Mouse (Mus musculus) liver, embryonic 16.5 days (tissue): Measurements from ENCODE around the gene Traf7. TPM values are rescaled to one million over a fixed set of nuclear protein-coding genes. Genes with fewer than 3 reads are reported as not detected.

Experiments
- ATAC-seq: fragments of 200-750 bp; cut with Nextera tagmentation; 2 replicates; pipeline ENCODE4 v1.8.0; 2017; ENCODE audit warnings: low read depth, mild to moderate bottlenecking, moderate number of reproducible peaks, moderate library complexity
- H3K27ac ChIP-seq: fragments of 300-500 bp; sonication (generic); 2 replicates; pipeline ENCODE4 v1.5.1; 2014; ENCODE audit warnings: mild to moderate bottlenecking, low read length
- H3K27me3 ChIP-seq: fragments of 300-500 bp; sonication (generic); 2 replicates; pipeline ENCODE4 v1.6.1; 2014; ENCODE audit warnings: low read depth, low read length, mixed read lengths; ENCODE audit not compliant: control insufficient read depth, insufficient read depth
- H3K36me3 ChIP-seq: fragments of 300-500 bp; sonication (generic); 2 replicates; pipeline ENCODE4 v1.6.1; 2014; ENCODE audit warnings: mild to moderate bottlenecking; ENCODE audit not compliant: control insufficient read depth, insufficient read depth
- H3K4me1 ChIP-seq: fragments of 300-500 bp; sonication (generic); 2 replicates; pipeline ENCODE4 v1.6.1; 2014; ENCODE audit warnings: low read depth, low read length, mixed read lengths; ENCODE audit not compliant: control insufficient read depth
- H3K4me2 ChIP-seq: fragments of 300-500 bp; sonication (generic); 2 replicates; pipeline ENCODE4 v1.6.1; 2014; ENCODE audit warnings: low read depth, low read length, mixed read lengths
- H3K4me3 ChIP-seq: fragments of 300-500 bp; sonication (generic); 2 replicates; pipeline ENCODE4 v1.5.1; 2014; ENCODE audit warnings: low read depth, mild to moderate bottlenecking, low read length
- H3K9ac ChIP-seq: fragments of 300-500 bp; sonication (generic); 2 replicates; pipeline ENCODE4 v1.6.1; 2014; ENCODE audit warnings: low read depth, low read length
- H3K9me3 ChIP-seq: fragments of 300-500 bp; sonication (generic); replicated peaks from 2 replicates; pipeline ENCODE4 v1.6.1; 2016; ENCODE audit warnings: low read length; ENCODE audit not compliant: control insufficient read depth
- WGBS: fragments of 180-500 bp; shearing (Covaris S2); extraction: QIAGEN DNeasy Blood & Tissue Kit; methylation state at CpG from one replicate; pipeline ENCODE4 v1.1.7; 2014; ENCODE audit not compliant: insufficient replicate concordance; 5-methylcytosine and 5-hydroxymethylcytosine counted together
- polyA plus RNA-seq: library from polyadenylated mRNA; unstranded; fragments of >200 nt; fragmentation: Nextera tagmentation; extraction: Ambion mirVana; gene quantifications from 2 replicates; pipeline ENCODE4 v1.2.1, GENCODE M21; 2015

Traf7 gene
- polyA plus RNA-seq, 1 experiment from 2014 or later, result 29.6 TPM

- no peaks in the 10 kb centered on the region for H3K9me3 ChIP-seq
- H3K4me1 ChIP-seq, result peaks cover 3% of the 10 kb centered on the region; the same call in 1 of the 2 replicates
- peak overlapping the region; percentile 50 for H3K4me2 ChIP-seq
- H3K27me3 ChIP-seq, result no peaks in the 10 kb centered on the region
- no peak overlapping the region for H3K4me3 ChIP-seq
- peaks cover 16% of the 10 kb centered on the region for H3K36me3 ChIP-seq
- ATAC-seq, result peak; percentile 15; the same call in 1 of the 2 replicates
- WGBS, result 41% methylated on average over 36 of the region's 36 CpGs
- H3K9ac ChIP-seq, result no peak overlapping the region
- H3K27ac ChIP-seq, result no peak overlapping the region
These were observed 21.2 kb downstream of the Traf7 start for GRCm38 (mm10) chr17:24506332-24507070.

GRCm38 (mm10) chr17:24505286-24505955 is 22.3 kb downstream of the Traf7 start:
- peaks cover 3% of the 10 kb centered on the region; the same call in 1 of the 2 replicates for H3K4me1 ChIP-seq

GRCm38 (mm10) chr17:24504085-24504484 is 23.7 kb downstream of the Traf7 start:
- Histone ChIP-seq H3K27me3 (no peaks in the 10 kb centered on the region), H3K4me3 (no peak overlapping the region), H3K4me1 (peaks cover 3% of the 10 kb centered on the region; the same call in 1 of the 2 replicates), H3K36me3 (no peaks in the 10 kb centered on the region; the same call in 1 of the 2 replicates), H3K4me2 (no peak overlapping the region), H3K9me3 (no peaks in the 10 kb centered on the region), H3K9ac (no peak overlapping the region), H3K27ac (no peak overlapping the region)
- no peak for ATAC-seq
- 88% methylated on average over 10 of the region's 10 CpGs for WGBS

More at GRCm38 (mm10) chr17:24505286-24505955, 22.3 kb downstream of the Traf7 start:
- no peak for ATAC-seq
- Histone ChIP-seq H3K27ac (no peak overlapping the region), H3K27me3 (no peaks in the 10 kb centered on the region), H3K4me2 (no peak overlapping the region), H3K9ac (no peak overlapping the region), H3K36me3 (peaks cover 11% of the 10 kb centered on the region), H3K4me3 (no peak overlapping the region), H3K9me3 (no peaks in the 10 kb centered on the region)
- 85% methylated on average over 30 of the region's 30 CpGs for WGBS

GRCm38 (mm10) chr17:24502208-24502607 is 25.5 kb downstream of the Traf7 start:
- Histone ChIP-seq H3K9me3 (no peaks in the 10 kb centered on the region), H3K4me1 (peaks cover 1% of the 10 kb centered on the region; the same call in 1 of the 2 replicates), H3K9ac (no peak overlapping the region), H3K27me3 (no peaks in the 10 kb centered on the region), H3K4me2 (no peak overlapping the region), H3K4me3 (no peak overlapping the region), H3K27ac (no peak overlapping the region), H3K36me3 (no peaks in the 10 kb centered on the region)
- 38% methylated on average over 11 of the region's 11 CpGs for WGBS
- ATAC-seq, result no peak

- no peak overlapping the region for H3K4me3 ChIP-seq
- no peaks in the 10 kb centered on the region; the same call in 1 of the 2 replicates for H3K27me3 ChIP-seq
- no peaks in the 10 kb centered on the region for H3K9me3 ChIP-seq
- H3K4me2 ChIP-seq, result no peak overlapping the region
- no peak overlapping the region for H3K9ac ChIP-seq
- no peaks in the 10 kb centered on the region for H3K4me1 ChIP-seq
- WGBS, result 71% methylated on average over 1 of the region's 1 CpGs
- no peak overlapping the region for H3K27ac ChIP-seq
- H3K36me3 ChIP-seq, result no peaks in the 10 kb centered on the region
- no peak for ATAC-seq
These were observed 31.7 kb downstream of the Traf7 start for GRCm38 (mm10) chr17:24496026-24496425.

- no peaks in the 10 kb centered on the region for H3K36me3 ChIP-seq
- WGBS, result 55% methylated on average over 3 of the region's 3 CpGs
- no peaks in the 10 kb centered on the region for H3K4me1 ChIP-seq
- no peaks in the 10 kb centered on the region for H3K9me3 ChIP-seq
- no peak overlapping the region for H3K9ac ChIP-seq
- H3K27ac ChIP-seq, result no peak overlapping the region
- ATAC-seq, result no peak
- H3K27me3 ChIP-seq, result peaks cover 5% of the 10 kb centered on the region
- H3K4me3 ChIP-seq, result no peak overlapping the region
- no peak overlapping the region for H3K4me2 ChIP-seq
These were observed 32.3 kb downstream of the Traf7 start for GRCm38 (mm10) chr17:24495443-24495842.

GRCm38 (mm10) chr17:24494627-24495335 is 33.0 kb downstream of the Traf7 start:
- H3K36me3 ChIP-seq, result no peaks in the 10 kb centered on the region
- H3K27ac ChIP-seq, result no peak overlapping the region
- H3K9me3 ChIP-seq, result no peaks in the 10 kb centered on the region
- H3K9ac ChIP-seq, result no peak overlapping the region
- no peaks in the 10 kb centered on the region for H3K4me1 ChIP-seq
- H3K27me3 ChIP-seq, result peaks cover 12% of the 10 kb centered on the region
- H3K4me3 ChIP-seq, result no peak overlapping the region
- WGBS, result 37% methylated on average over 2 of the region's 2 CpGs
- no peak overlapping the region for H3K4me2 ChIP-seq
- ATAC-seq, result no peak

GRCm38 (mm10) chr17:24490399-24490798 is 37.3 kb downstream of the Traf7 start:
- 66% methylated on average over 4 of the region's 4 CpGs for WGBS
- ATAC-seq, result no peak
- Histone ChIP-seq H3K9me3 (no peaks in the 10 kb centered on the region), H3K27me3 (peaks cover 47% of the 10 kb centered on the region), H3K4me3 (no peak overlapping the region), H3K36me3 (no peaks in the 10 kb centered on the region), H3K4me2 (no peak overlapping the region), H3K4me1 (peaks cover 5% of the 10 kb centered on the region), H3K9ac (no peak overlapping the region), H3K27ac (no peak overlapping the region)
